Mouse (Mus musculus): ENCODE data around the gene Gphb5. TPM values are rescaled to one million over a fixed set of nuclear protein-coding genes. Genes with fewer than 3 reads are reported as not detected.
"Not testable (repeated sequence)": the region's sequence is repeated elsewhere in the genome, so short reads cannot be mapped to it uniquely, and the experiment has no call there.

The Gphb5 gene
- polyA plus RNA-seq (2016; fragmentation: Nextera tagmentation; extraction: Ambion mirVana) = not detected in 2 replicates

GRCm38 (mm10) chr12:75416681-75417080 is at the start of gene Gphb5:
Gene Gphb5 (minus strand): TSS chr12:75416781.
- Histone ChIP-seq H3K4me3 (no peak within 1 kb of the TSS), H3K27me3 (ENCODE audit: poor library complexity, severe bottlenecking) (no peaks in the 10 kb centered on the region), H3K4me1 (no peaks in the 10 kb centered on the region), H3K9me3 (no peaks in the 10 kb centered on the region), H3K27ac (no peak within 1 kb of the TSS), H3K36me3 (replicated peaks) (no peaks in the 10 kb centered on the region)
- DNase-seq (ENCODE audit: extremely low spot score, low spot score) = no peak
- 85% methylated on average over 4 of the region's 4 CpGs for WGBS

DNA sequence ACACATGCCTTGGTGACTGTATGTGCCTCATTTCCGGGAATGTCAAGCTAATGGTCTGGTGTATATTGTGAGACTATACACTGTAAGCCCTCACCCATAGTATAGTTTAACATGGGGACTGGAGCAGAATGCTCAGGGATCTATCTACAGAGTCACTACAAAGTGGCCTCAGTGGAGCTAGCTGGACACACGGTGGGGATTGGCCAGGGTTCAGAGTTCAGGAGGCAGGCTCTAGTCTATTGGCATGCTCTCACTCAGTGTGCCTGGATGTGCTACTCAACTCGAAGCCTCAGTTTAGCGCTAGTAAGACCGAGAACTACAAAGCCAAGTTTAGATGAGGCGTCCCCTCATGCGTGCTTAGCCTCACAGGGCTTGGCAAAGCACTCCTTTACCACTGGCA is 49.6 kb upstream of the Gphb5 start:
- WGBS = 92% methylated on average over 7 of the region's 7 CpGs
- Histone ChIP-seq H3K36me3 (replicated peaks) (peaks cover 78% of the 10 kb centered on the region), H3K9me3 (no peaks in the 10 kb centered on the region), H3K27ac (no peak overlapping the region), H3K4me3 (no peak overlapping the region), H3K4me1 (peaks cover 9% of the 10 kb centered on the region), H3K27me3 (ENCODE audit: poor library complexity, severe bottlenecking) (no peaks in the 10 kb centered on the region)
- no peak for DNase-seq (ENCODE audit: extremely low spot score, low spot score)

DNA sequence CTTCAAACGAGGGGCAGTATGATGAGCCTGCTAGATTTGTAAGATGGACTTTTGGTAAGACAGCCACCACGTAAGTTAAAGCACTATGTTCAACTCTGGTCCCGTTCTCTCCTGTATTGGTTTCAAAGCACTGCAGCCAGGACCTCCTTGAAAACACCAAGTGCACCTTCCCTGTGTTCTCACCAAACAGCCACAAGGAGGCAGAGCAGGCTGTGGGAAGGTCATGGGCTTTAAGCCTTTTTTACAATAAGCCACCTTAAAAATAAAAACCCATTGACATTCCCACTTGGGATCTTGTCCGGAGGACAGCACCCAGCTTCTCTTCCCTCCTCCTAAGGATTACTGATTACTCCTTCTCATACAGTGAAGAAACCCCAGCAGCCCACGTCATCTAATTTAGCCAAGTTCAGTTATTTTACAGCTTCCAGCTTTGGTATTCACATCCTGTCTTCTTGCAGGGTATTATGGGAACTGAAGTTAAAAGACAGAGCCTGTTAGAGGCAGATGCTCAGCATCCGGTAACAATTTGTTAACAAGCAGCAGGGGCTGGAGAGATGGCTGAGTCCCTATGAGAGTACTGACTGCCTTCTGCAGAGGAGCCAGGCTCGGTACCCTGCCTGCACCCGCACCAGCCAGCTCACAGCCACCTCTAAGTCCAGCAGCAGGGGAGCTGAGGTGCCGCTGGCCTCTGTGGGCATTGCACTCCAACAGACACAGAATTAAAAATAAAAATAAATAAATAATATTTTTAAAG is 47.6 kb upstream of the Gphb5 start:
- H3K4me3 ChIP-seq = no peak overlapping the region
- no peak for DNase-seq (ENCODE audit: extremely low spot score, low spot score)
- 86% methylated on average over 9 of the region's 9 CpGs for WGBS

DNA sequence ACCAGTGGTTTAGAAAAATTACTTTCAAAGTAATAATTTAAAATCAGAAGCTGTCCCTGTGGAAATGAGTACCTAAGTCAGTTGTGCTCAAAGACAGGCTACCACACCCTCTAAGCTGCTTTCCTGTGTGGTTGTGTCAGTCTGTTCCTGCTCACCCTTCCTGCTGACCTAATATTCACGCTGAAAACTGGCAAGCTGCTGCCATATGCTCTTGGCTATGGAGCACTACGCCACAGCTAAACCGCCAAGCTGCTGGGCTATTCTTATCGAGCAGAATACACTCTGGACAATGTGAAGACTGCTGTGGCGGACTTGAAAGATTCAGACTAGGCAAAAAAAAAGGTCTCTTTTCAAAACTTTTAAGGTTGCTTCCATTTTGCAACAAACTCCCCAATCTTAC is 44.0 kb upstream of the Gphb5 start:
- 93% methylated on average over 5 of the region's 5 CpGs for WGBS

More for the DNA sequence above, 47.6 kb upstream of the Gphb5 start:
- Histone ChIP-seq H3K4me1 (0 out of 2 replicates have a peak, but pooled peaks cover 1% of the 10 kb centered on the region), H3K27ac (no peak overlapping the region), H3K27me3 (ENCODE audit: poor library complexity, severe bottlenecking) (no peaks in the 10 kb centered on the region), H3K36me3 (replicated peaks) (peaks cover 96% of the 10 kb centered on the region), H3K9me3 (no peaks in the 10 kb centered on the region)

GRCm38 (mm10) chr12:75459656-75460055 is 43.1 kb upstream of the Gphb5 start:
- Histone ChIP-seq H3K4me1 (no peaks in the 10 kb centered on the region), H3K27me3 (ENCODE audit: poor library complexity, severe bottlenecking) (no peaks in the 10 kb centered on the region), H3K36me3 (replicated peaks) (peaks cover 92% of the 10 kb centered on the region), H3K27ac (no peak overlapping the region), H3K9me3 (no peaks in the 10 kb centered on the region), H3K4me3 (no peak overlapping the region)
- DNase-seq (ENCODE audit: extremely low spot score, low spot score) = no peak
- WGBS = 84% methylated on average over 5 of the region's 5 CpGs

More for the DNA sequence above, 44.0 kb upstream of the Gphb5 start:
- no peak overlapping the region for H3K4me3 ChIP-seq
- peaks cover 96% of the 10 kb centered on the region for H3K36me3 ChIP-seq (replicated peaks)
- DNase-seq (ENCODE audit: extremely low spot score, low spot score) = no peak
- H3K9me3 ChIP-seq = no peaks in the 10 kb centered on the region
- H3K4me1 ChIP-seq = no peaks in the 10 kb centered on the region
- no peaks in the 10 kb centered on the region for H3K27me3 ChIP-seq (ENCODE audit: poor library complexity, severe bottlenecking)
- no peak overlapping the region for H3K27ac ChIP-seq

- Histone ChIP-seq H3K9me3 (no peaks in the 10 kb centered on the region), H3K36me3 (replicated peaks) (peaks cover 81% of the 10 kb centered on the region), H3K27ac (no peak overlapping the region), H3K4me1 (no peaks in the 10 kb centered on the region), H3K27me3 (ENCODE audit: poor library complexity, severe bottlenecking) (no peaks in the 10 kb centered on the region), H3K4me3 (no peak overlapping the region)
- no peak for DNase-seq (ENCODE audit: extremely low spot score, low spot score)
- 96% methylated on average over 6 of the region's 6 CpGs for WGBS
Observed at GRCm38 (mm10) chr12:75453441-75453840, 36.9 kb upstream of the Gphb5 start.

DNA sequence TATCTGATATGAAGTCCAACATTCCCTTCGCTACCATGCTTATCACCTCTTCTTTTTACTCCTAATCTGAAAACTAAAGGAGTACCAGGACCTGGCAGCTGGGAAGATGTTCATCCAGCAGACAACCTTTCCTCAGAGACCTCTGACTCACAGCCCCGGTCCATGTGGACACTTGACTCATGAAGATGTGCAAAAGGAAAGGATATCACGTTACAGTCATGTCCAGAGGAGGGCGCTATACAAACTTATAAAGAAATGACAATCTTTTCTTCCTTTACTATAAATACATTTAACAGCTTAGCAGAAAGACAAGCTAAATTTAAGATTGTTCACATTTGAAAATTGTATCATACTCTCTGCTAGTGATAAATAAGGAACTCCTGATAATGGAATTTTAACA is 36.4 kb upstream of the Gphb5 start:
- Histone ChIP-seq H3K4me3 (no peak overlapping the region), H3K4me1 (no peaks in the 10 kb centered on the region), H3K9me3 (no peaks in the 10 kb centered on the region), H3K27me3 (ENCODE audit: poor library complexity, severe bottlenecking) (no peaks in the 10 kb centered on the region), H3K27ac (no peak overlapping the region), H3K36me3 (replicated peaks) (peaks cover 77% of the 10 kb centered on the region)
- 81% methylated on average over 4 of the region's 4 CpGs for WGBS
- DNase-seq (ENCODE audit: extremely low spot score, low spot score) = no peak

DNA sequence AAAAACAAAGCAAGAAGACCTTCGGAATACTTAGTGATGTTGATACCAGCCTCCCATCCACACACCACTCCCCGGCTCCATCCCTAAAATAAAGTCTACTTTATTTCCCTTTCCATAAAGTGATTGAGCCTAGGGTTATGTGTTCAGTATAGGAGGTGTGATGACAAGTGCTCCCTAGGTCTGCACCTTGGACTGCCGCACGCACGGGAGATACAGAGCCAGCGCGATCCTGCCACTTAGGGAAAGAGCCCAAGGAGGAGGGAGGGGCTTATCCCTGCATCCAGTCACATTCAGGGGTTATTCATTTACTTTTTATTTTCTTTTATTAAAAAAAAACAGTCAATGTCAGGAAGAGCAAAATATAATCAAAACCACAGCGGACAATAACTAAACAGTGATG is 34.0 kb upstream of the Gphb5 start:
- 93% methylated on average over 8 of the region's 8 CpGs for WGBS
- DNase-seq (ENCODE audit: extremely low spot score, low spot score) = no peak
- Histone ChIP-seq H3K27me3 (ENCODE audit: poor library complexity, severe bottlenecking) (no peaks in the 10 kb centered on the region), H3K4me1 (no peaks in the 10 kb centered on the region), H3K9me3 (no peaks in the 10 kb centered on the region), H3K27ac (no peak overlapping the region), H3K36me3 (replicated peaks) (peaks cover 56% of the 10 kb centered on the region), H3K4me3 (no peak overlapping the region)

DNA sequence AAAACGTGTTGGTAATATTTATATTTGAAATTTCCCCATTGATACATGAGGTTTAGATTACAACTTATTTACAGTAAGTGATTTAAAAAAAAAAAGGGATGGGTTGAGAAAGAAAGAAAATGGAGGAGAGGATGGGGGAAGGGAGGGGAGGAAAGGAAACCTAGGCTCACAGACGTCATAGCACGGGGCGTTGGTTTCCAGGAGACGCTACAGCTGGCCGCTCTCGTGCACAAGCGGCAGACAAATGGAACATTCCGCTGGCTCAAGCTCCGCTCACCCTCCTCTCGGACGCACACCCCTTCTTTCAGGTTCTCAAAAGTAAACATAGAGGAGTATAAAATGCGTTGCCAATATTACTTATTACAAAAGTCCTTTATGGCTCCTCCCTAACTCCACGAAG is 33.4 kb upstream of the Gphb5 start:
- DNase-seq (ENCODE audit: extremely low spot score, low spot score) = no peak
- WGBS = 88% methylated on average over 14 of the region's 14 CpGs
- Histone ChIP-seq H3K27ac (no peak overlapping the region), H3K4me3 (no peak overlapping the region), H3K36me3 (replicated peaks) (peaks cover 51% of the 10 kb centered on the region), H3K9me3 (no peaks in the 10 kb centered on the region), H3K4me1 (no peaks in the 10 kb centered on the region), H3K27me3 (ENCODE audit: poor library complexity, severe bottlenecking) (no peaks in the 10 kb centered on the region)

- peaks cover 51% of the 10 kb centered on the region for H3K36me3 ChIP-seq (replicated peaks)
- H3K9me3 ChIP-seq = no peaks in the 10 kb centered on the region
- no peak overlapping the region for H3K4me3 ChIP-seq
- 83% methylated on average over 6 of the region's 6 CpGs for WGBS
- no peaks in the 10 kb centered on the region for H3K27me3 ChIP-seq (ENCODE audit: poor library complexity, severe bottlenecking)
- no peaks in the 10 kb centered on the region for H3K4me1 ChIP-seq
- no peak overlapping the region for H3K27ac ChIP-seq
- no peak for DNase-seq (ENCODE audit: extremely low spot score, low spot score)
Observed at GRCm38 (mm10) chr12:75449475-75449966, 32.9 kb upstream of the Gphb5 start.

DNA sequence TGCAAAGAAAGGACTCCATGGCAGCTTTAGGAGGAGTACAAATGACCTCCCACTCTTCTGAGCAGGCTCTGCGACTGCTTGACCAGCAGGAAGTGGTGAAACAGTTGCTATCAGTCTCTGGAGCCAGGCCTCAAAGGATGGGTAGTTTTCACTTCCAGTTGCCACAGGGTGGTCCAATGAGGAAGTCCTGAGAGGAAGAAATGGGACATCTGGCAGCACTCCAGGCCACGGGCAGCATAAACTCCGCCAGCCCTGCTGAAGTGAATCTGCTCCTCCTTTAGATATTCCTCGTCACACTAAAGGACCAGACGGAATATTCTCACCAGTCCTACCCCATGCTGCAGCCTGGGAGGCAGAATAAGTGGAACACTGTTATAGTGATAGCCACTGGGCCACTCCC is 32.3 kb upstream of the Gphb5 start:
- H3K4me3 ChIP-seq = no peak overlapping the region
- no peaks in the 10 kb centered on the region for H3K9me3 ChIP-seq
- H3K27ac ChIP-seq = no peak overlapping the region
- peaks cover 50% of the 10 kb centered on the region for H3K36me3 ChIP-seq (replicated peaks)
- H3K27me3 ChIP-seq (ENCODE audit: poor library complexity, severe bottlenecking) = no peaks in the 10 kb centered on the region
- DNase-seq (ENCODE audit: extremely low spot score, low spot score) = no peak
- H3K4me1 ChIP-seq = no peaks in the 10 kb centered on the region
- 90% methylated on average over 5 of the region's 5 CpGs for WGBS

DNA sequence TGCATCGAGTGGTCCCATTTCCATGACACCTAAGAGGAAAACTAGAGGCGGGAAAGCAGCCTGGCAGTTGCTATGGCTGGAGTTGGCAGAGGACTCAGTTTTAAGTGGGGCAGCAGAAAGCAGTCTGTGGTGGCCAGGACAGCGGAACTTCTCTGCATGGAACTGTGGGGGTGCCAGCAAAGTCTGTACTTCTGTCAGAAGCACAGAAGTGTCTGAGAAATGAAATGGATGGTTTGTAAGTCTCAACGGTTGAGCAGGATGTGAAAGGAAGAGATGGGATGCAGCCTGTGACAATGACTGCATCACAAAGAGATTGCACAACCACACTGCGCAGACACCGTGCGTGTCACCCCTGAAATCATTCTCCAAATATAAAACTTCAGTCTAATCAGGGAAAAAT is 29.7 kb upstream of the Gphb5 start:
- WGBS = 93% methylated on average over 7 of the region's 7 CpGs
- H3K36me3 ChIP-seq (replicated peaks) = peaks cover 23% of the 10 kb centered on the region
- no peaks in the 10 kb centered on the region for H3K4me1 ChIP-seq
- no peak for DNase-seq (ENCODE audit: extremely low spot score, low spot score)
- H3K27ac ChIP-seq = no peak overlapping the region
- H3K27me3 ChIP-seq (ENCODE audit: poor library complexity, severe bottlenecking) = no peaks in the 10 kb centered on the region
- no peak overlapping the region for H3K4me3 ChIP-seq
- no peaks in the 10 kb centered on the region for H3K9me3 ChIP-seq

DNA sequence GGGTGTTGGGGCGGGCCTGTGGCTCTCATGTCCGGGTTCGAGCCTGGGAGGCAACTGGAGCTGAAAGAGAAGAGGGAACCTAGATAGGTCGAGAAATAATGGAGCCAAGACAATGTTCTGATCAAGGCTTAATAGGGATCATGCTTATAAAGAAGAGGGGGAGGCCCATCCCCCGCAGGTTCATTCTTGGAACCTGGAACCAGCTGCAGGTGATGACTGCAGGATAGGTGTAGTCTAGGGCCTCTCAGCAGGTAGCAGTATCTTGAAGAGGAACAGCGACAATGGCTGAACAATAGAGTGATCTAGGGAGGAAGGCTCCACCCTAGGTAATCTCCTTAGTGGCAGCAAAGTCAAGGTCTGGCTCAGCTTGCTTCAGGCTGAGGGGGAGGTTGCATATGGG is 15.8 kb upstream of the Gphb5 start:
- H3K27me3 ChIP-seq (ENCODE audit: poor library complexity, severe bottlenecking); DNase-seq (ENCODE audit: extremely low spot score, low spot score); H3K9me3 ChIP-seq; H3K27ac ChIP-seq; H3K4me3 ChIP-seq; H3K36me3 ChIP-seq (replicated peaks); H3K4me1 ChIP-seq: not testable (repeated sequence)
- WGBS = 75% methylated on average over 6 of the region's 6 CpGs

Data from forebrain, embryonic 10.5 days (tissue).